Mouse (Mus musculus): ENCODE data around the gene Csf3. TPM values are rescaled to one million over a fixed set of nuclear protein-coding genes. Genes with fewer than 3 reads are reported as not detected.
A peak's percentile ranks its signal among the peaks of the same experiment; 100 is the strongest.

Csf3 gene
- polyA plus RNA-seq, 1 experiment, result not detected

- Histone ChIP-seq H3K27me3 (replicated peaks) (no peaks in the 10 kb centered on the region), H3K36me3 (replicated peaks; ENCODE audit: low read length) (peaks cover 7% of the 10 kb centered on the region), H3K4me3 (replicated peaks) (peak overlapping the region; percentile 98), H3K9me3 (peaks cover under 1% of the 10 kb centered on the region; the same call in 1 of the 2 replicates), H3K4me1 (peaks cover 59% of the 10 kb centered on the region)
- TF ChIP-seq GATA1 (IDR thresholded peaks at IDR 0.05; ENCODE audit: borderline replicate concordance, low read length), result no peak
- no peak for TF ChIP-seq FLI1 (IDR thresholded peaks at IDR 0.05; ENCODE audit: low read length)
Observed at GRCm38 (mm10) chr11:98740026-98740392, 38.9 kb downstream of the Csf3 start.

- peaks cover 64% of the 10 kb centered on the region for H3K4me1 ChIP-seq
- TF ChIP-seq FLI1 (IDR thresholded peaks at IDR 0.05; ENCODE audit: low read length) (no peak), GATA1 (IDR thresholded peaks at IDR 0.05; ENCODE audit: borderline replicate concordance, low read length) (no peak)
- H3K9me3 ChIP-seq, result no peaks in the 10 kb centered on the region
- H3K4me3 ChIP-seq (replicated peaks), result peak within 1 kb of the TSS; percentile 98
- H3K36me3 ChIP-seq (replicated peaks; ENCODE audit: low read length), result peaks cover 8% of the 10 kb centered on the region
- no peaks in the 10 kb centered on the region for H3K27me3 ChIP-seq (replicated peaks)
Observed at GRCm38 (mm10) chr11:98740393-98741050, 39.5 kb downstream of the Csf3 start, which contains the start of gene Thra. Gene Thra (plus strand): TSS chr11:98740638.

- H3K27me3 ChIP-seq (replicated peaks), result no peaks in the 10 kb centered on the region
- peaks cover 14% of the 10 kb centered on the region for H3K36me3 ChIP-seq (replicated peaks; ENCODE audit: low read length)
- H3K9me3 ChIP-seq, result no peaks in the 10 kb centered on the region
- H3K4me1 ChIP-seq, result peaks cover 70% of the 10 kb centered on the region
- TF ChIP-seq GATA1 (IDR thresholded peaks at IDR 0.05; ENCODE audit: borderline replicate concordance, low read length), result no peak
- no peak for TF ChIP-seq FLI1 (IDR thresholded peaks at IDR 0.05; ENCODE audit: low read length)
- peak overlapping the region; percentile 98 for H3K4me3 ChIP-seq (replicated peaks)
Observed at GRCm38 (mm10) chr11:98741051-98741620, 40.1 kb downstream of the Csf3 start.

GRCm38 (mm10) chr11:98741622-98742396 is 40.7 kb downstream of the Csf3 start:
- peak overlapping the region; percentile 98 for H3K4me3 ChIP-seq (replicated peaks)
- H3K36me3 ChIP-seq (replicated peaks; ENCODE audit: low read length), result peaks cover 14% of the 10 kb centered on the region
- no peaks in the 10 kb centered on the region for H3K9me3 ChIP-seq
- H3K4me1 ChIP-seq, result peaks cover 77% of the 10 kb centered on the region
- TF ChIP-seq FLI1 (IDR thresholded peaks at IDR 0.05; ENCODE audit: low read length), result no peak
- TF ChIP-seq GATA1 (IDR thresholded peaks at IDR 0.05; ENCODE audit: borderline replicate concordance, low read length), result no peak
- H3K27me3 ChIP-seq (replicated peaks), result no peaks in the 10 kb centered on the region

- H3K4me3 ChIP-seq (replicated peaks), result peak overlapping the region; percentile 98
- H3K9me3 ChIP-seq, result no peaks in the 10 kb centered on the region
- no peaks in the 10 kb centered on the region for H3K27me3 ChIP-seq (replicated peaks)
- TF ChIP-seq GATA1 (IDR thresholded peaks at IDR 0.05; ENCODE audit: borderline replicate concordance, low read length), result no peak
- TF ChIP-seq FLI1 (IDR thresholded peaks at IDR 0.05; ENCODE audit: low read length), result no peak
- peaks cover 14% of the 10 kb centered on the region for H3K36me3 ChIP-seq (replicated peaks; ENCODE audit: low read length)
- peaks cover 85% of the 10 kb centered on the region for H3K4me1 ChIP-seq
Observed at GRCm38 (mm10) chr11:98742397-98743291, 41.6 kb downstream of the Csf3 start.

GRCm38 (mm10) chr11:98743655-98744345 is 42.7 kb downstream of the Csf3 start:
- peaks cover 89% of the 10 kb centered on the region for H3K4me1 ChIP-seq
- no peak for TF ChIP-seq GATA1 (IDR thresholded peaks at IDR 0.05; ENCODE audit: borderline replicate concordance, low read length)
- no peak for TF ChIP-seq FLI1 (IDR thresholded peaks at IDR 0.05; ENCODE audit: low read length)
- H3K27me3 ChIP-seq (replicated peaks), result no peaks in the 10 kb centered on the region
- H3K36me3 ChIP-seq (replicated peaks; ENCODE audit: low read length), result peaks cover 14% of the 10 kb centered on the region
- H3K4me3 ChIP-seq (replicated peaks), result peak overlapping the region; percentile 98
- H3K9me3 ChIP-seq, result no peaks in the 10 kb centered on the region

- Histone ChIP-seq H3K9me3 (no peaks in the 10 kb centered on the region), H3K36me3 (replicated peaks; ENCODE audit: low read length) (peaks cover 14% of the 10 kb centered on the region), H3K4me3 (replicated peaks) (peak overlapping the region; percentile 98), H3K4me1 (peaks cover 91% of the 10 kb centered on the region), H3K27me3 (replicated peaks) (no peaks in the 10 kb centered on the region)
- no peak for TF ChIP-seq GATA1 (IDR thresholded peaks at IDR 0.05; ENCODE audit: borderline replicate concordance, low read length)
- TF ChIP-seq FLI1 (IDR thresholded peaks at IDR 0.05; ENCODE audit: low read length), result no peak
Observed at GRCm38 (mm10) chr11:98744456-98745019, 43.5 kb downstream of the Csf3 start.

- Histone ChIP-seq H3K4me3 (replicated peaks) (peak overlapping the region; percentile 93), H3K4me1 (peaks cover 91% of the 10 kb centered on the region)
Observed at GRCm38 (mm10) chr11:98745932-98746853, 45.1 kb downstream of the Csf3 start.

More at GRCm38 (mm10) chr11:98745932-98746853, 45.1 kb downstream of the Csf3 start:
- Histone ChIP-seq H3K27me3 (replicated peaks) (no peaks in the 10 kb centered on the region), H3K9me3 (no peaks in the 10 kb centered on the region), H3K36me3 (replicated peaks; ENCODE audit: low read length) (peaks cover 19% of the 10 kb centered on the region)
- TF ChIP-seq GATA1 (IDR thresholded peaks at IDR 0.05; ENCODE audit: borderline replicate concordance, low read length) (no peak), FLI1 (IDR thresholded peaks at IDR 0.05; ENCODE audit: low read length) (no peak)

Data from megakaryocyte, embryonic 14.5 days (primary cell).